Mouse (Mus musculus): ENCODE measurements around the gene Tchp. TPM values are rescaled to one million over a fixed set of nuclear protein-coding genes. Genes with fewer than 3 reads are reported as not detected.

Gene Tchp
- polyA plus RNA-seq, 1 experiment from 2014 or later, result 5.8 TPM

DNA sequence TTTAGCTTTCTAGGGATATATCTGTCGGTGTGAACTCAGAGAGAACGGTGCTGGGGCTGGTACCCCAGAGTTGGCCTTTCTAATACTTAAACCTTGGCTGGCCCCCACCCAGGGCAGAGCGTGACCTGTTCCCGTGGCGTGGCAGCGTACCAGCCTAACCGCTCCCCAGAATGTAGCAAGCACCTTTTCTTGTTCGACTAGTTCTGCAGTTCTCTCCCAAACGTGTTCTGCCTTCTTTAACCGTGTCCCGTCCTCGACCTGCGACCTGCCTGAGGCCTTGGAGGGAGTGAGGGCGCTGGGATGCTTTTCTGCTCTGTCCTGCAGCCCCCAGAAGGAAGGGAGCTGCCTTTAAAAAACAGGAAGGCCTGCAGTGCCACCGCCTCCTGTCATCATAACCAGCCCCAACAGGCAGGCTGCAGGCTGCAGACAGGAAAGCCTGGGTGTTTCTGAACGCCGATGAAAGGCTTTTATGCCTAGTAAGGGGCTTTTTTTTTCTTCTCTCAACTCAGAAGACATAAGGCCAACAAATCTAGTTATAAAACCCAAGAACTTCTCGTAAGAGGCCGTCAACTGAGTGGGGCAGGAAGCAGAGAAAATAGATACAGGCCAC lies 26.8 kb upstream of the Tchp start:
- ATAC-seq (ENCODE audit: low FRiP score, low TSS enrichment), result 0 out of 2 replicates have a peak, but pooled peaks have one; percentile 34

DNA sequence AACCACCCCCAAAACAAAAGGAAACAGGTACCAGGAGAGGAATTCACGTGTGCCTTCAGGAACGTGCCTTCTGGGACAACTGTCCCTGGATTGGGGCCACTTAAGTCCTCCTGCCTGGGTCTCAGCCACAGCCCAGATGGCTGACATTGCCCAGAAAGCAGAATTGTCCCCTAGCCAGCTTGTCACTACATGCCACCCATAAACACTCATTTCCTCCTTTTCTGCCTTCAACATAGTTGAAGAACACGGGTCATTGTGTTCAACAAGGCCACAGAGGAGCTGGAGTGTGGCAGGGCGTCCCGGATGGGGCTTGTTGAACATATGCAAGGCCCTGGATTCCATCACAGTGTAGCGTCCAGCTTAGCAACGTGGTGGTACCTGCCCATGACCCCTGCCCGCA lies 25.8 kb upstream of the Tchp start:
- no peak overlapping the region for H3K4me3 ChIP-seq (ENCODE audit: low read depth, low read length)
- ATAC-seq (ENCODE audit: low FRiP score, low TSS enrichment), result no peak
- no peaks in the 10 kb centered on the region for H3K9me3 ChIP-seq (ENCODE audit: control insufficient read depth, low read length)
- no peak for TF ChIP-seq EP300 (optimal IDR thresholded peaks at IDR 0.05)
- no peak for TF ChIP-seq CTCF (IDR thresholded peaks at IDR 0.05; ENCODE audit: low read depth)
- no peak overlapping the region for H3K9ac ChIP-seq (ENCODE audit: low read length)
- peaks cover 3% of the 10 kb centered on the region; the same call in 1 of the 2 replicates for H3K36me3 ChIP-seq (ENCODE audit: control insufficient read depth, insufficient read depth, low read length)
- DNase-seq (ENCODE audit: low spot score), result peak; percentile 13
- H3K27ac ChIP-seq (replicated peaks), result peak overlapping the region; percentile 87
- no peaks in the 10 kb centered on the region for H3K27me3 ChIP-seq (ENCODE audit: control insufficient read depth, insufficient read depth, low read length)
- 49% methylated on average over 8 of the region's 8 CpGs for WGBS
- H3K4me2 ChIP-seq (replicated peaks; ENCODE audit: low read depth), result no peak overlapping the region
- 0 out of 2 replicates have a peak, but pooled peaks cover 2% of the 10 kb centered on the region for H3K4me1 ChIP-seq (replicated peaks; ENCODE audit: control insufficient read depth, insufficient read depth)

More for the DNA sequence above, 26.8 kb upstream of the Tchp start:
- H3K4me3 ChIP-seq (ENCODE audit: low read depth, low read length), result no peak overlapping the region
- 0 out of 2 replicates have a peak, but pooled peaks cover 2% of the 10 kb centered on the region for H3K4me1 ChIP-seq (replicated peaks; ENCODE audit: control insufficient read depth, insufficient read depth)
- no peak overlapping the region for H3K9ac ChIP-seq (ENCODE audit: low read length)
- H3K36me3 ChIP-seq (ENCODE audit: control insufficient read depth, insufficient read depth, low read length), result peaks cover 8% of the 10 kb centered on the region; the same call in 1 of the 2 replicates
- H3K4me2 ChIP-seq (replicated peaks; ENCODE audit: low read depth), result no peak overlapping the region
- no peaks in the 10 kb centered on the region for H3K9me3 ChIP-seq (ENCODE audit: control insufficient read depth, low read length)
- H3K27ac ChIP-seq (replicated peaks), result peak overlapping the region; percentile 87
- WGBS, result 47% methylated on average over 19 of the region's 19 CpGs
- DNase-seq (ENCODE audit: low spot score), result peak; percentile 55
- TF ChIP-seq CTCF (IDR thresholded peaks at IDR 0.05; ENCODE audit: low read depth) (no peak), EP300 (optimal IDR thresholded peaks at IDR 0.05) (peak; percentile 84)
- no peaks in the 10 kb centered on the region for H3K27me3 ChIP-seq (ENCODE audit: control insufficient read depth, insufficient read depth, low read length)

DNA sequence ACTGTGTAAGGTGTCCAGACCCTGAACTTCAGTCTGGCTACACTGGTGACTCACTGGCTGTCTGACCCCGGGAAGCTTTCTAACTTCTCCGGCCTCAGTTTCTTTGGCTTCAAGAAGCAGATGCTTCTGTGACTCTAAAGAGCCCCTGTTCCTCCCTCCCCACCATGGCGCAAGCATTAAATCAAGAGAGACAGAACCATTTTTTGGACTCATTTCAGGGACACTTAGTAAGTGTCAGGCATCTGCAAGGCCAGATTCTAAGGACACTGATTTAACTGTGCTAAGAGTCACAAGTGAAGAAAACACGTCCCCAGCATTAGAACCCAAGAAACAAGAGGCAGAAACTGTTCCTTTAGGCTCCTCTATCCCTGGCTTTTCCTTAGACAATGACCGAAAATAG lies 21.6 kb upstream of the Tchp start:
- DNase-seq (ENCODE audit: low spot score) (no peak), ATAC-seq (ENCODE audit: low FRiP score, low TSS enrichment) (no peak)
- no peak overlapping the region for H3K4me2 ChIP-seq (replicated peaks; ENCODE audit: low read depth)
- H3K4me1 ChIP-seq (replicated peaks; ENCODE audit: control insufficient read depth, insufficient read depth), result no peaks in the 10 kb centered on the region; the same call in 1 of the 2 replicates
- no peak overlapping the region for H3K27ac ChIP-seq (replicated peaks)
- no peaks in the 10 kb centered on the region for H3K36me3 ChIP-seq (ENCODE audit: control insufficient read depth, insufficient read depth, low read length)
- no peak for TF ChIP-seq EP300 (optimal IDR thresholded peaks at IDR 0.05)
- no peak for TF ChIP-seq CTCF (IDR thresholded peaks at IDR 0.05; ENCODE audit: low read depth)
- 86% methylated on average over 5 of the region's 5 CpGs for WGBS
- no peak overlapping the region for H3K9ac ChIP-seq (ENCODE audit: low read length)
- H3K9me3 ChIP-seq (ENCODE audit: control insufficient read depth, low read length), result no peaks in the 10 kb centered on the region
- no peak overlapping the region for H3K4me3 ChIP-seq (ENCODE audit: low read depth, low read length)
- H3K27me3 ChIP-seq (ENCODE audit: control insufficient read depth, insufficient read depth, low read length), result no peaks in the 10 kb centered on the region

DNA sequence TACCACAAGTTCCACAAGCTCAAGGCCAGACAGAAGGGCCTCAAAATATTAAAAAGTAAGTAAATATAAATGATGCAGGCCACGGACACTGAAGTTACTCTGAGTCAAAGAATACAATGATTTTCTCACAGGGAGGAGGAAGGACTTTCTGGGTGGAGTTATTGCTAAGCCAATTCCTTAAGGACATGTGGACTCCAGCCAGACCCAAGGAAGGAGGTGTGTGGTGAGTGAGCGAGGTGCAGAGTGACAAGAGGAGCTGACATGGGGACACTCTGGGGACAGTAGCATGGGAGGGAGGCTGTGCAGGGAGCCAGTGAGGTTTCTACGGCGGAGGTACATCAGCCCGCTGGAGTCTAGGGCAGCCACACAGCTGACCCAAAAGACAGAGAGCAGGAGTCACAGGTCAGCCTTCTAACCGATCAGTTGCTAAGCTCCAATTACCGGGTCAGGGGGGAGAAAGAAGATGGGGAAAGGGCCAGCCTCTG lies 20.8 kb upstream of the Tchp start:
- H3K36me3 ChIP-seq (ENCODE audit: control insufficient read depth, insufficient read depth, low read length), result no peaks in the 10 kb centered on the region
- 67% methylated on average over 7 of the region's 7 CpGs for WGBS
- no peak for ATAC-seq (ENCODE audit: low FRiP score, low TSS enrichment)
- H3K4me1 ChIP-seq (replicated peaks; ENCODE audit: control insufficient read depth, insufficient read depth), result no peaks in the 10 kb centered on the region; the same call in 1 of the 2 replicates
- no peaks in the 10 kb centered on the region for H3K9me3 ChIP-seq (ENCODE audit: control insufficient read depth, low read length)
- H3K9ac ChIP-seq (ENCODE audit: low read length), result no peak overlapping the region; the same call in 1 of the 2 replicates
- DNase-seq (ENCODE audit: low spot score), result no peak
- TF ChIP-seq EP300 (optimal IDR thresholded peaks at IDR 0.05), result no peak
- no peak for TF ChIP-seq CTCF (IDR thresholded peaks at IDR 0.05; ENCODE audit: low read depth)
- H3K4me3 ChIP-seq (ENCODE audit: low read depth, low read length), result no peak overlapping the region
- peak overlapping the region; percentile 71 for H3K27ac ChIP-seq (replicated peaks)
- 0 out of 2 replicates have a peak overlapping the region, but pooled peaks have one; percentile 23 for H3K4me2 ChIP-seq (replicated peaks; ENCODE audit: low read depth)
- no peaks in the 10 kb centered on the region for H3K27me3 ChIP-seq (ENCODE audit: control insufficient read depth, insufficient read depth, low read length)

DNA sequence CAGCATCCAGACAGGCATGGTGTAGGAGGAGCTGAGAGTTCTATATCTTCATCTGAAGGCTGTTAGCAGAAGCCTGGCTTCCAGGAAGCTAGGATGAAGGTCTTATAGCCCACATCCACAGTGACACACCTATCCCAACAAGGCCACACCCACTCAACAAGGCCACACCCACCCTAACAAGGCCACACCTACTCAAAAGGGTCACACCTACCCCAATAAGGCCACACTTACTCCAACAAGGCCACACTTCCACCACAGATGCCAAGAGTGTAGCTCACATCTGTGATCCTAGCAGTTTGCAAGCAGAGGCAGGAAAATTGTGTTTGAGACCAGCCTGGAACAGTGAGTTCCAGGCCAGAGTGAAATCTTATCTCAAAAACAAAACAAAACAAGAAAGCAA lies 19.7 kb upstream of the Tchp start:
- Histone ChIP-seq H3K4me1 (replicated peaks; ENCODE audit: control insufficient read depth, insufficient read depth) (no peaks in the 10 kb centered on the region; the same call in 1 of the 2 replicates), H3K4me2 (replicated peaks; ENCODE audit: low read depth) (no peak overlapping the region), H3K27ac (replicated peaks) (peak overlapping the region; percentile 71; the same call in 1 of the 2 replicates), H3K36me3 (ENCODE audit: control insufficient read depth, insufficient read depth, low read length) (no peaks in the 10 kb centered on the region), H3K9me3 (ENCODE audit: control insufficient read depth, low read length) (no peaks in the 10 kb centered on the region), H3K27me3 (ENCODE audit: control insufficient read depth, insufficient read depth, low read length) (no peaks in the 10 kb centered on the region), H3K9ac (ENCODE audit: low read length) (no peak overlapping the region), H3K4me3 (ENCODE audit: low read depth, low read length) (no peak overlapping the region)
- no peak for DNase-seq (ENCODE audit: low spot score)
- no peak for ATAC-seq (ENCODE audit: low FRiP score, low TSS enrichment)
- TF ChIP-seq EP300 (optimal IDR thresholded peaks at IDR 0.05), result no peak
- no peak for TF ChIP-seq CTCF (IDR thresholded peaks at IDR 0.05; ENCODE audit: low read depth)

DNA sequence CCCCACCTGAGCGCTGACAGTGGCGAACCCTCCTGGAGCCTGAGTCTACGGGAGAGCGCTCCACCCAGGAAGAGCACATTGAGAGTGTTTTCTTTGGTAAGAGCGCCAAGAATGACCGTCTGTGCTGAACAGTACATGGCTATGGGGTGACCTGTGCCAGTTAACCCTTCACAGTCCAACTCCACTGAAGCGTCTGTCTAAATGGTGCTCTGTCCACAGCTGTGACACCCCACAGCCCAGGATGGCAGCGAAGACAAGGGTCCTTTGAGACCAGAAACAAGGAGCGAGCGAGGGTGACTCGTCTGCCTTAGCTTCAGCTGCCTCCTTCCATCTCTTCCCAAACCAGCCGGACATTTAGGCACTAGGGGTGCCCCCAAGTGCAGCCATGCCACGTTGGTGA lies 18.9 kb upstream of the Tchp start:
- Histone ChIP-seq H3K27ac (replicated peaks) (peak overlapping the region; percentile 90), H3K27me3 (ENCODE audit: control insufficient read depth, insufficient read depth, low read length) (no peaks in the 10 kb centered on the region), H3K4me2 (replicated peaks; ENCODE audit: low read depth) (peak overlapping the region; percentile 90), H3K4me1 (replicated peaks; ENCODE audit: control insufficient read depth, insufficient read depth) (no peaks in the 10 kb centered on the region; the same call in 1 of the 2 replicates), H3K4me3 (ENCODE audit: low read depth, low read length) (0 out of 2 replicates have a peak overlapping the region, but pooled peaks have one; percentile 2), H3K9me3 (ENCODE audit: control insufficient read depth, low read length) (no peaks in the 10 kb centered on the region), H3K36me3 (ENCODE audit: control insufficient read depth, insufficient read depth, low read length) (no peaks in the 10 kb centered on the region), H3K9ac (ENCODE audit: low read length) (peak overlapping the region; percentile 45; the same call in 1 of the 2 replicates)
- DNase-seq (ENCODE audit: low spot score) (no peak), ATAC-seq (ENCODE audit: low FRiP score, low TSS enrichment) (no peak)
- TF ChIP-seq CTCF (IDR thresholded peaks at IDR 0.05; ENCODE audit: low read depth) (no peak), EP300 (optimal IDR thresholded peaks at IDR 0.05) (no peak)
- WGBS, result 82% methylated on average over 13 of the region's 13 CpGs

Measured in stomach, postnatal 0 days (tissue).